In the genomic region with DNA sequence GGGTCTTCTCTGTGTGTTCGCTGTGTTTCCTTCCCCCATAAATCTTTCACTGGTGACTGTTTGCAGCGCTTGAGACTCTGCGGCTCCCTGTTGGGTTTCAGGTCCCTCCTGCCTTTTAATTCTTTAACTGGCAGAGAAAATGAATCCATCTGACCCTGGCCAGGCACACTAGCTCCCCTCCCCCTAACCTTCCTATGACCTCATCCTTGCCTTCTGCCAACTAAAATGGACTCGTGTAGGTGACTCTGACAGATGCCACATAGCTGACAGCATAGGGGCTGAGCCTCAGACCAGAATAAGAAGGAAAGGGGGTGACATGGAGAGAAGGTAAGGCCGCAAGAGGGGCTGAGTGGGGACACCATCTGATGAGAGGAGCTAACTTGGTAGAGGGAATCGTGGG, we compare ENCODE assay signal across 14 mouse cellular contexts. TPM values are rescaled to one million over a fixed set of nuclear protein-coding genes. Genes with fewer than 3 reads are reported as not detected.
A peak's percentile ranks its signal among the peaks of the same experiment; 100 is the strongest.
DNase-seq lines count a peak whose midpoint lies in the region; ATAC-seq lines count a peak whose summit lies in the region.
"Had no signal": no experiment of that assay in that cellular context is flagged by ENCODE, and none has a peak within 500 bp of the region (broad histone marks: within the 10 kb centered on the region; RNA-seq: fewer than 3 reads in every experiment).

No protein-coding gene starts in this region.

- H3K27me3 ChIP-seq in heart, embryonic 15.5 days = no peaks in the 10 kb centered on the region
- no peaks in the 10 kb centered on the region for H3K27me3 ChIP-seq in neural tube, embryonic 15.5 days (replicated peaks)
- H3K27me3 ChIP-seq in liver, embryonic 11.5 days (replicated peaks; ENCODE audit: control insufficient read depth, insufficient read depth, low read length) = no peaks in the 10 kb centered on the region
- H3K27me3 ChIP-seq: embryonic facial prominence, embryonic 15.5 days; liver, embryonic 12.5 days; midbrain, embryonic 12.5 days; stomach, embryonic 15.5 days had no signal

- no peaks in the 10 kb centered on the region; the same call in 1 of the 2 replicates for H3K36me3 ChIP-seq in heart, embryonic 15.5 days
- peaks cover 6% of the 10 kb centered on the region; the same call in 1 of the 2 replicates for H3K36me3 ChIP-seq in neural tube, embryonic 15.5 days
- H3K36me3 ChIP-seq in liver, embryonic 11.5 days (ENCODE audit: control insufficient read depth, insufficient read depth, low read length) = peaks cover 3% of the 10 kb centered on the region; the same call in 1 of the 2 replicates
- H3K36me3 ChIP-seq: stomach, embryonic 15.5 days had no signal

- 0 out of 2 replicates have a peak, but pooled peaks have one; percentile 41 for ATAC-seq in heart, embryonic 15.5 days (replicated peaks; ENCODE audit: insufficient number of reproducible peaks, insufficient read depth, low FRiP score, low read depth)
- ATAC-seq in neural tube, embryonic 15.5 days (ENCODE audit: low FRiP score) = no peak
- no peak for ATAC-seq in liver, embryonic 11.5 days (replicated peaks; ENCODE audit: low FRiP score)
- ATAC-seq: liver, embryonic 12.5 days had no signal

- peak overlapping the region; percentile 97 for H3K27ac ChIP-seq in heart, embryonic 15.5 days
- H3K27ac ChIP-seq in neural tube, embryonic 15.5 days (replicated peaks) = 0 out of 2 replicates have a peak overlapping the region, but pooled peaks have one; percentile 10
- no peak overlapping the region for H3K27ac ChIP-seq in liver, embryonic 11.5 days (ENCODE audit: low read depth, low read length)
- H3K27ac ChIP-seq: embryonic facial prominence, embryonic 15.5 days; liver, embryonic 12.5 days; midbrain, embryonic 12.5 days had no signal

- peak overlapping the region; percentile 51 for H3K4me2 ChIP-seq in heart, embryonic 15.5 days
- no peak overlapping the region for H3K4me2 ChIP-seq in neural tube, embryonic 15.5 days
- no peak overlapping the region for H3K4me2 ChIP-seq in liver, embryonic 11.5 days
- H3K4me2 ChIP-seq: embryonic facial prominence, embryonic 15.5 days; liver, embryonic 12.5 days; midbrain, embryonic 12.5 days; stomach, embryonic 15.5 days had no signal

- H3K9ac ChIP-seq in heart, embryonic 15.5 days = peak overlapping the region; percentile 42
- H3K9ac ChIP-seq in neural tube, embryonic 15.5 days (replicated peaks) = no peak overlapping the region
- H3K9ac ChIP-seq in liver, embryonic 11.5 days (ENCODE audit: low read depth, low read length) = no peak overlapping the region
- H3K9ac ChIP-seq: embryonic facial prominence, embryonic 15.5 days; liver, embryonic 12.5 days; midbrain, embryonic 12.5 days; stomach, embryonic 15.5 days had no signal

- no peaks in the 10 kb centered on the region for H3K9me3 ChIP-seq in heart, embryonic 15.5 days (replicated peaks)
- no peaks in the 10 kb centered on the region for H3K9me3 ChIP-seq in neural tube, embryonic 15.5 days (replicated peaks)
- H3K9me3 ChIP-seq in liver, embryonic 11.5 days (ENCODE audit: control insufficient read depth, low read length) = no peaks in the 10 kb centered on the region
- H3K9me3 ChIP-seq: embryonic facial prominence, embryonic 15.5 days; liver, embryonic 12.5 days; midbrain, embryonic 12.5 days; stomach, embryonic 15.5 days had no signal

- WGBS in heart, embryonic 15.5 days = 32% methylated on average over 6 of the region's 6 CpGs
- 34% methylated on average over 6 of the region's 6 CpGs for WGBS in neural tube, embryonic 15.5 days
- 58% methylated on average over 6 of the region's 6 CpGs for WGBS in liver, embryonic 11.5 days

- no peak overlapping the region for H3K4me3 ChIP-seq in heart, embryonic 15.5 days
- no peak overlapping the region for H3K4me3 ChIP-seq in neural tube, embryonic 15.5 days (replicated peaks)
- no peak overlapping the region for H3K4me3 ChIP-seq in liver, embryonic 11.5 days (ENCODE audit: low read depth, low read length)
- H3K4me3 ChIP-seq: embryonic facial prominence, embryonic 15.5 days; liver, embryonic 12.5 days; midbrain, embryonic 12.5 days; stomach, embryonic 15.5 days had no signal

- peaks cover 84% of the 10 kb centered on the region for H3K4me1 ChIP-seq in heart, embryonic 15.5 days (replicated peaks)
- H3K4me1 ChIP-seq in neural tube, embryonic 15.5 days = peaks cover 30% of the 10 kb centered on the region
- peaks cover 8% of the 10 kb centered on the region for H3K4me1 ChIP-seq in liver, embryonic 11.5 days (replicated peaks; ENCODE audit: control insufficient read depth, insufficient read depth, low read length)

- DNase-seq in embryo, embryonic 10 days (ENCODE audit: low spot score) = peak; percentile 52
- DNase-seq in embryo, embryonic 9.5 days (ENCODE audit: extremely low spot score) = no peak
- DNase-seq in lung, postnatal 10 days = peak; percentile 61
- no peak for DNase-seq in lung, postnatal 4 days
- DNase-seq in liver, embryonic 11.5 days (ENCODE audit: low spot score) = no peak
- no peak for DNase-seq in left cerebral cortex, adult 18-20 months (ENCODE audit: low spot score in 2 of 2)
- DNase-seq: cerebellum, adult 11-12 months; kidney, adult 18-20 months had no signal

RNA-seq across cellular contexts. Expression of a gene that starts 31.3 kb away (rescaled TPM):
- polyA plus RNA-seq in heart, embryonic 15.5 days (2015; fragmentation: Nextera tagmentation; extraction: Ambion mirVana) = 20.6 and 24.5 TPM in 2 replicates
- 16.3 and 16.8 TPM in 2 replicates for polyA plus RNA-seq in neural tube, embryonic 15.5 days (2015; fragmentation: Nextera tagmentation; extraction: Ambion mirVana)
- polyA plus RNA-seq in liver, embryonic 11.5 days (2014; fragmentation: Nextera tagmentation; extraction: Ambion mirVana) = 4.7 and 4.8 TPM in 2 replicates
- 10 to 100 TPM; 42.4 to 43.1 TPM for total RNA-seq in left cerebral cortex, adult 18-20 months (2021)

Comparison
In these comparisons a context has a peak if more than half of its experiments do, and no peak if none do; other contexts are left out.
1. DNase-seq: peak in embryo, embryonic 10 days (single experiment) and lung, postnatal 10 days (single experiment); none in embryo, embryonic 9.5 days (single experiment), lung, postnatal 4 days (0 of 2), liver, embryonic 11.5 days (single experiment) and left cerebral cortex, adult 18-20 months (0 of 2).